Mouse (Mus musculus): ENCODE results near the gene Fam25c. TPM values are rescaled to one million over a fixed set of nuclear protein-coding genes. Genes with fewer than 3 reads are reported as not detected.

Fam25c gene
- polyA plus RNA-seq, 1 experiment from 2014 or later, result not detected

GRCm38 (mm10) chr14:34382921-34383704 is 27.9 kb upstream of the Fam25c start:
- H3K9me3 ChIP-seq (ENCODE audit: control insufficient read depth, low read length), result no peaks in the 10 kb centered on the region
- DNase-seq (ENCODE audit: low spot score) (no peak), ATAC-seq (ENCODE audit: insufficient number of reproducible peaks, low FRiP score, low TSS enrichment, low read depth) (no peak)
- no peaks in the 10 kb centered on the region for H3K36me3 ChIP-seq (ENCODE audit: control insufficient read depth, insufficient read depth, low read length)
- H3K27me3 ChIP-seq (ENCODE audit: control insufficient read depth, insufficient read depth, low read length), result no peaks in the 10 kb centered on the region
- H3K9ac ChIP-seq (ENCODE audit: low read length), result no peak overlapping the region
- no peak overlapping the region for H3K4me2 ChIP-seq (ENCODE audit: low read depth, severe bottlenecking)
- H3K4me3 ChIP-seq (ENCODE audit: low read depth, low read length), result no peak overlapping the region
- peaks cover 8% of the 10 kb centered on the region for H3K4me1 ChIP-seq (ENCODE audit: control insufficient read depth, insufficient read depth, low read length)
- 88% methylated on average over 9 of the region's 9 CpGs for WGBS
- no peak overlapping the region for H3K27ac ChIP-seq (replicated peaks; ENCODE audit: low read depth, low read length)

GRCm38 (mm10) chr14:34378560-34379331 is 23.5 kb upstream of the Fam25c start:
- DNase-seq (ENCODE audit: low spot score), result peak; percentile 67
- Histone ChIP-seq H3K27me3 (ENCODE audit: control insufficient read depth, insufficient read depth, low read length) (no peaks in the 10 kb centered on the region), H3K27ac (replicated peaks; ENCODE audit: low read depth, low read length) (peak overlapping the region; percentile 79), H3K9me3 (ENCODE audit: control insufficient read depth, low read length) (no peaks in the 10 kb centered on the region), H3K9ac (ENCODE audit: low read length) (no peak overlapping the region; the same call in 1 of the 2 replicates), H3K4me1 (ENCODE audit: control insufficient read depth, insufficient read depth, low read length) (peaks cover 8% of the 10 kb centered on the region), H3K4me3 (ENCODE audit: low read depth, low read length) (no peak overlapping the region), H3K36me3 (ENCODE audit: control insufficient read depth, insufficient read depth, low read length) (no peaks in the 10 kb centered on the region), H3K4me2 (ENCODE audit: low read depth, severe bottlenecking) (no peak overlapping the region; the same call in 1 of the 2 replicates)
- peak; percentile 67 for ATAC-seq (ENCODE audit: insufficient number of reproducible peaks, low FRiP score, low TSS enrichment, low read depth)
- whole genome bisulfite sequencing, result 46% methylated on average over 11 of the region's 11 CpGs

GRCm38 (mm10) chr14:34377121-34377520 is 21.9 kb upstream of the Fam25c start:
- Histone ChIP-seq H3K36me3 (ENCODE audit: control insufficient read depth, insufficient read depth, low read length) (no peaks in the 10 kb centered on the region), H3K27me3 (ENCODE audit: control insufficient read depth, insufficient read depth, low read length) (no peaks in the 10 kb centered on the region), H3K9me3 (ENCODE audit: control insufficient read depth, low read length) (no peaks in the 10 kb centered on the region), H3K4me2 (ENCODE audit: low read depth, severe bottlenecking) (no peak overlapping the region; the same call in 1 of the 2 replicates), H3K4me1 (ENCODE audit: control insufficient read depth, insufficient read depth, low read length) (peaks cover 8% of the 10 kb centered on the region), H3K9ac (ENCODE audit: low read length) (no peak overlapping the region), H3K4me3 (ENCODE audit: low read depth, low read length) (no peak overlapping the region), H3K27ac (replicated peaks; ENCODE audit: low read depth, low read length) (no peak overlapping the region)
- ATAC-seq (ENCODE audit: insufficient number of reproducible peaks, low FRiP score, low TSS enrichment, low read depth) (no peak), DNase-seq (ENCODE audit: low spot score) (no peak)
- 80% methylated on average over 4 of the region's 4 CpGs for WGBS

GRCm38 (mm10) chr14:34375941-34376340 is 20.7 kb upstream of the Fam25c start:
- no peak overlapping the region for H3K27ac ChIP-seq (replicated peaks; ENCODE audit: low read depth, low read length)
- no peak for ATAC-seq (ENCODE audit: insufficient number of reproducible peaks, low FRiP score, low TSS enrichment, low read depth)
- H3K4me1 ChIP-seq (ENCODE audit: control insufficient read depth, insufficient read depth, low read length), result peaks cover 8% of the 10 kb centered on the region
- no peaks in the 10 kb centered on the region for H3K9me3 ChIP-seq (ENCODE audit: control insufficient read depth, low read length)
- H3K36me3 ChIP-seq (ENCODE audit: control insufficient read depth, insufficient read depth, low read length), result no peaks in the 10 kb centered on the region
- no peak overlapping the region; the same call in 1 of the 2 replicates for H3K9ac ChIP-seq (ENCODE audit: low read length)
- H3K27me3 ChIP-seq (ENCODE audit: control insufficient read depth, insufficient read depth, low read length), result no peaks in the 10 kb centered on the region
- DNase-seq (ENCODE audit: low spot score), result no peak
- H3K4me3 ChIP-seq (ENCODE audit: low read depth, low read length), result no peak overlapping the region
- WGBS, result 65% methylated on average over 5 of the region's 5 CpGs
- no peak overlapping the region for H3K4me2 ChIP-seq (ENCODE audit: low read depth, severe bottlenecking)

GRCm38 (mm10) chr14:34375415-34375904 is 20.2 kb upstream of the Fam25c start, which contains the start of gene Mmrn2:
TSS of gene Mmrn2 (plus strand) at chr14:34375465.
- Histone ChIP-seq H3K27ac (replicated peaks; ENCODE audit: low read depth, low read length) (no peak within 1 kb of the TSS), H3K4me1 (ENCODE audit: control insufficient read depth, insufficient read depth, low read length) (peaks cover 8% of the 10 kb centered on the region), H3K36me3 (ENCODE audit: control insufficient read depth, insufficient read depth, low read length) (no peaks in the 10 kb centered on the region), H3K4me2 (ENCODE audit: low read depth, severe bottlenecking) (no peak within 1 kb of the TSS), H3K9ac (ENCODE audit: low read length) (no peak within 1 kb of the TSS; the same call in none of the 2 replicates), H3K9me3 (ENCODE audit: control insufficient read depth, low read length) (no peaks in the 10 kb centered on the region), H3K4me3 (ENCODE audit: low read depth, low read length) (no peak within 1 kb of the TSS), H3K27me3 (ENCODE audit: control insufficient read depth, insufficient read depth, low read length) (no peaks in the 10 kb centered on the region)
- DNase-seq (ENCODE audit: low spot score) (no peak), ATAC-seq (ENCODE audit: insufficient number of reproducible peaks, low FRiP score, low TSS enrichment, low read depth) (no peak)
- 75% methylated on average over 13 of the region's 13 CpGs for WGBS

- WGBS, result 48% methylated on average over 10 of the region's 10 CpGs
- no peak within 1 kb of the TSS; the same call in none of the 2 replicates for H3K9ac ChIP-seq (ENCODE audit: low read length)
- H3K9me3 ChIP-seq (ENCODE audit: control insufficient read depth, low read length), result no peaks in the 10 kb centered on the region
- H3K36me3 ChIP-seq (ENCODE audit: control insufficient read depth, insufficient read depth, low read length), result no peaks in the 10 kb centered on the region
- H3K27ac ChIP-seq (replicated peaks; ENCODE audit: low read depth, low read length), result no peak within 1 kb of the TSS
- no peak within 1 kb of the TSS for H3K4me3 ChIP-seq (ENCODE audit: low read depth, low read length)
- no peak within 1 kb of the TSS for H3K4me2 ChIP-seq (ENCODE audit: low read depth, severe bottlenecking)
- no peak for ATAC-seq (ENCODE audit: insufficient number of reproducible peaks, low FRiP score, low TSS enrichment, low read depth)
- no peak for DNase-seq (ENCODE audit: low spot score)
- no peaks in the 10 kb centered on the region for H3K27me3 ChIP-seq (ENCODE audit: control insufficient read depth, insufficient read depth, low read length)
- peaks cover 8% of the 10 kb centered on the region for H3K4me1 ChIP-seq (ENCODE audit: control insufficient read depth, insufficient read depth, low read length)
These were observed 19.3 kb upstream of the Fam25c start, which contains the start of gene Sncg for GRCm38 (mm10) chr14:34374577-34374976. TSS of gene Sncg (minus strand) at chr14:34374789.

GRCm38 (mm10) chr14:34373581-34373980 is 18.3 kb upstream of the Fam25c start:
- WGBS, result 83% methylated on average over 6 of the region's 6 CpGs

GRCm38 (mm10) chr14:34372646-34373045 is 17.4 kb upstream of the Fam25c start:
- Histone ChIP-seq H3K9me3 (ENCODE audit: control insufficient read depth, low read length) (no peaks in the 10 kb centered on the region), H3K4me1 (ENCODE audit: control insufficient read depth, insufficient read depth, low read length) (no peaks in the 10 kb centered on the region), H3K4me3 (ENCODE audit: low read depth, low read length) (no peak overlapping the region), H3K27me3 (ENCODE audit: control insufficient read depth, insufficient read depth, low read length) (no peaks in the 10 kb centered on the region), H3K27ac (replicated peaks; ENCODE audit: low read depth, low read length) (no peak overlapping the region), H3K4me2 (ENCODE audit: low read depth, severe bottlenecking) (no peak overlapping the region), H3K9ac (ENCODE audit: low read length) (no peak overlapping the region), H3K36me3 (ENCODE audit: control insufficient read depth, insufficient read depth, low read length) (no peaks in the 10 kb centered on the region)
- ATAC-seq (ENCODE audit: insufficient number of reproducible peaks, low FRiP score, low TSS enrichment, low read depth) (no peak), DNase-seq (ENCODE audit: low spot score) (peak; percentile 57)
- WGBS, result 83% methylated on average over 6 of the region's 6 CpGs

More at GRCm38 (mm10) chr14:34373581-34373980, 18.3 kb upstream of the Fam25c start:
- Histone ChIP-seq H3K27me3 (ENCODE audit: control insufficient read depth, insufficient read depth, low read length) (no peaks in the 10 kb centered on the region), H3K4me3 (ENCODE audit: low read depth, low read length) (no peak overlapping the region), H3K9me3 (ENCODE audit: control insufficient read depth, low read length) (no peaks in the 10 kb centered on the region), H3K9ac (ENCODE audit: low read length) (no peak overlapping the region), H3K4me2 (ENCODE audit: low read depth, severe bottlenecking) (no peak overlapping the region), H3K27ac (replicated peaks; ENCODE audit: low read depth, low read length) (no peak overlapping the region), H3K36me3 (ENCODE audit: control insufficient read depth, insufficient read depth, low read length) (no peaks in the 10 kb centered on the region), H3K4me1 (ENCODE audit: control insufficient read depth, insufficient read depth, low read length) (peaks cover 4% of the 10 kb centered on the region; the same call in 1 of the 2 replicates)
- ATAC-seq (ENCODE audit: insufficient number of reproducible peaks, low FRiP score, low TSS enrichment, low read depth) (no peak), DNase-seq (ENCODE audit: low spot score) (no peak)

Data from limb, embryonic 11.5 days (tissue).